Mouse (Mus musculus): ENCODE data around the gene D430042O09Rik. TPM values are rescaled to one million over a fixed set of nuclear protein-coding genes. Genes with fewer than 3 reads are reported as not detected.

Gene D430042O09Rik
- polyA plus RNA-seq, 1 experiment from 2014 or later, result 9.5 TPM

DNA sequence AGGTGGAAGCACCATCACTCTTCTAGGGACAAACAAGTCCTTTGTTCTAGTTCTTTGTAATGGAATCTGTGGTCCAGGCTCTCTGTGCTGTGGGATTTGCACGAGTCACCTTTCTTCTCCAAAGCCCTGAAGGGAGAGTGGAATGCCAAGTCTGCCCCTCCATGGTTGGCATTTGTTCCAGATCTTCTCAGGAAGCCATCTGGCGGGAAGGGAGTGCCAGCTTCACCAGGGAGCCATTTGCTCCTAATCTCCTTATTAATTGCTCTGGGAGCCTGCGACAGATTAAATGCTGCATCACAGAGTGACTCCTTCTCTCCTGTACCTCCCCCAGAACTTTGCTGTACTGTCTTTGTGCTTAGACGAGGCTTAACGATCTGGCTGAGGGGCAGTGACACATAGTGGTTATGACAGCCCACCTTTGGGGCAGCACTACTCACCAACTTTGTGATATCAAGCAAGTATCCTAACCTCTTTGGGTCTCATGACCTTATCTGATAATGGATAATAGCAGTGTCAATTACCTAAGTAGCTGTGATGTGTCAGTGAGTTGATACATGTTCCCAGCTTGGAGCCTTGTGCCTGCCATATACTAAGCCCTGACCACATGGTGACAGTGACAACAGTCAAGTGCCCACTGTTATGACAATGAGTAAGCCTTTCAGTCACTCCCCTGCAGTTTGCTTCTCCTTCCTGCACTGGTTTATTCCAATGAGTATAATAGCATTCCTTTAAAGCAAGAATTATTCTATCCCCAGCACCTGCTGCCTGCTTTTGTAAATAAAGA lies 15.7 kb downstream of the D430042O09Rik start:
- Histone ChIP-seq H3K27ac (ENCODE audit: low read length) (peak overlapping the region; percentile 65), H3K9me3 (ENCODE audit: control insufficient read depth, low read length) (no peaks in the 10 kb centered on the region), H3K4me1 (replicated peaks; ENCODE audit: control insufficient read depth, insufficient read depth, low read length) (peaks cover 26% of the 10 kb centered on the region), H3K36me3 (ENCODE audit: control insufficient read depth, insufficient read depth) (no peaks in the 10 kb centered on the region), H3K27me3 (replicated peaks; ENCODE audit: control insufficient read depth, insufficient read depth, low read length) (no peaks in the 10 kb centered on the region), H3K9ac (replicated peaks; ENCODE audit: low read depth, low read length) (no peak overlapping the region), H3K4me3 (replicated peaks; ENCODE audit: low read length) (no peak overlapping the region), H3K4me2 (ENCODE audit: low read length) (no peak overlapping the region)
- WGBS, result 18% methylated on average over 5 of the region's 5 CpGs
- peak; percentile 77 for ATAC-seq

DNA sequence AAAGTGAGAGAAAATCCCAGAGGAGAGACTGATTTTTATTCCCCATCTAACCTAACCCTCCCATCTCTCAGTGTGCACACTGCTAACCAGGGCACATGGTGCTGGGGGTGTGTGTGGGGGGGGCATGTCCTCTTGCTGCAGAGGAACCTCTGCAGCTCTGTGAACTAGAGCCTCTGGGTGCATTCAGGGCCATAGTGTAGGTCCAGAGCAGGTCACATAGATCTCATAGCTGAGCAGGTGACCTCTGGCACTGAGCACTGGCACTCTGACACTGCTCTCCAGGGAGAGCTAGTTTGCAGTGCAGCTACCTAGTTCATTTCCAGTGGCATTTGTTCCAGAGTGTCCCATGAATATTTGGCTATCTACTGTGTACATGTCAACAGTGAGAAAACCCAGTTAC lies 24.0 kb downstream of the D430042O09Rik start:
- Histone ChIP-seq H3K27me3 (replicated peaks; ENCODE audit: control insufficient read depth, insufficient read depth, low read length) (no peaks in the 10 kb centered on the region), H3K4me3 (replicated peaks; ENCODE audit: low read length) (no peak overlapping the region), H3K4me2 (ENCODE audit: low read length) (no peak overlapping the region), H3K36me3 (ENCODE audit: control insufficient read depth, insufficient read depth) (no peaks in the 10 kb centered on the region), H3K27ac (ENCODE audit: low read length) (no peak overlapping the region), H3K4me1 (replicated peaks; ENCODE audit: control insufficient read depth, insufficient read depth, low read length) (no peaks in the 10 kb centered on the region), H3K9me3 (ENCODE audit: control insufficient read depth, low read length) (no peaks in the 10 kb centered on the region), H3K9ac (replicated peaks; ENCODE audit: low read depth, low read length) (no peak overlapping the region)
- ATAC-seq, result no peak

DNA sequence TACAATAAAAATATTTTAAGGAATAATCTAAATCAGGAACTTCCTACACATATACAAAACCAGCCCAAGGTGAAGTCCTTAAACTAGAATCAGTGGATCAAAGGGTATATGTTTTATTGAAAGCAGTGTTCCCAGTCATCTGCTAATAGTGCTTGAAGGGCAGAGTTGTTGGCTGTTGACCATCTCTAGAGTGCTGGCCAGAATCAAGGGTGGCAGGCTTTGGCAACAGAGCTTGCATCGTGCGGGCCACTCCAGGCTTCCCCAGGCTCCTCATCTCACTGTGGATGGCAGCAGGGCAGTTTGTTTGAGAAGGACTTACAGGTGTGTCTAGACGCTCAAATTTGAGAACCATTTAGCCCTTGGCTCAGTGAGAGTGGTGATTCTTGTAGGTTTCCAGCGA lies 26.1 kb downstream of the D430042O09Rik start:
- no peaks in the 10 kb centered on the region for H3K27me3 ChIP-seq (replicated peaks; ENCODE audit: control insufficient read depth, insufficient read depth, low read length)
- ATAC-seq, result no peak

DNA sequence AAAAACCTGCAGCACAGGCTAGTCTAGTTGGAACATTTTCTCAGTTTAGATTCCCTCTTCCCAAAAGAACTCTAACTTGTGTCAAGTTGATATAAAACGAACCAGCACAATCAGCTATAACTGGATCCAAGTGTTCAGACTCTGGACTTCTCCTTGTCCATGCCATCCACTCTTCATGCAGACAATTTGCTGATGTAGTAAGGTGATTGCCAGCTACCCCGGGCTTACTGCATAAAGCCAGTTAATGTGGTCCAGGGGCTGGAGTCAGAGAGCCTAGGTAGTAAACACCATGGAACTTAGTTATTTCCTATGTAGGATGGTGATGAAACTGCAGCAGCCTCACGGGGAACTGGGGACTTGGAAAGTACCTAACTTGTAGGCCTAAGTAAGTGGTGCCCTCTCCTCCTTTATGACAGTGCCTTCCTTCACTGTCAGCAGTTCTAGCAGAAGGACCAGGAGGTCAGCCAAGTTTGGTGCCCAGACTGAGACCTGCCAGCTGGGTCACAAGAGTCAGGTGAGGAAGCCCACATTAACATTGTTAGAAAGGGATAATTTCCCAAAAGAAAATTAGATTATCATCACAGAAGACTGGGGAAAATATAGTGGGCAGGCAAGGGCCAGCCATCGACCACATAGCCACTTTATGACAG lies 28.8 kb downstream of the D430042O09Rik start:
- Histone ChIP-seq H3K4me3 (replicated peaks; ENCODE audit: low read length) (no peak overlapping the region), H3K27me3 (replicated peaks; ENCODE audit: control insufficient read depth, insufficient read depth, low read length) (no peaks in the 10 kb centered on the region), H3K27ac (ENCODE audit: low read length) (no peak overlapping the region), H3K4me1 (replicated peaks; ENCODE audit: control insufficient read depth, insufficient read depth, low read length) (no peaks in the 10 kb centered on the region), H3K4me2 (ENCODE audit: low read length) (no peak overlapping the region), H3K9me3 (ENCODE audit: control insufficient read depth, low read length) (no peaks in the 10 kb centered on the region), H3K36me3 (ENCODE audit: control insufficient read depth, insufficient read depth) (no peaks in the 10 kb centered on the region), H3K9ac (replicated peaks; ENCODE audit: low read depth, low read length) (no peak overlapping the region)
- ATAC-seq, result no peak
- WGBS, result 88% methylated on average over 4 of the region's 4 CpGs

More for the DNA sequence above, 26.1 kb downstream of the D430042O09Rik start:
- Histone ChIP-seq H3K4me2 (ENCODE audit: low read length) (no peak overlapping the region), H3K9me3 (ENCODE audit: control insufficient read depth, low read length) (no peaks in the 10 kb centered on the region), H3K4me1 (replicated peaks; ENCODE audit: control insufficient read depth, insufficient read depth, low read length) (no peaks in the 10 kb centered on the region), H3K36me3 (ENCODE audit: control insufficient read depth, insufficient read depth) (no peaks in the 10 kb centered on the region), H3K27ac (ENCODE audit: low read length) (no peak overlapping the region), H3K9ac (replicated peaks; ENCODE audit: low read depth, low read length) (no peak overlapping the region), H3K4me3 (replicated peaks; ENCODE audit: low read length) (no peak overlapping the region)
- WGBS, result 91% methylated on average over 4 of the region's 4 CpGs

DNA sequence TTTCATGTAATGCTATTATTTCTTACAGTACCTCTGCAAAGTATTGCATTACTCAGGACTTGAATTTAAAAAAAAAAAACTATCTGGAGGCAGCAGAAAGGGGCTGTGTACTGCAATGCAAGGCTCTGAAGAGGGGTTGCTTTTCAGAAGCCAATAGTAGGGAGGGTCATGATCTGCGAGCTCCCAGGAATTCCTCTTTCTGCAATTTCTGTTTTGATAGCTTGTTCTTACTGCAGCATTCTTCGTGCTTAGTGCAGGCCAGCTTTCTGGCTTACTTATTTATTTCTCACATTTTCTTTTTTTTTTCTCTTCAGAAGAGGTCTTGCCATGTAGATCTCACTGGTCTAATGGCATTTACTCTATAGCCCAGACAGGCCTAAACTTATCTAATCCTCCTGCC lies 32.8 kb downstream of the D430042O09Rik start:
- Histone ChIP-seq H3K9ac (replicated peaks; ENCODE audit: low read depth, low read length) (no peak overlapping the region), H3K4me1 (replicated peaks; ENCODE audit: control insufficient read depth, insufficient read depth, low read length) (no peaks in the 10 kb centered on the region), H3K9me3 (ENCODE audit: control insufficient read depth, low read length) (no peaks in the 10 kb centered on the region), H3K4me3 (replicated peaks; ENCODE audit: low read length) (no peak overlapping the region), H3K4me2 (ENCODE audit: low read length) (no peak overlapping the region), H3K27ac (ENCODE audit: low read length) (no peak overlapping the region), H3K27me3 (replicated peaks; ENCODE audit: control insufficient read depth, insufficient read depth, low read length) (no peaks in the 10 kb centered on the region), H3K36me3 (ENCODE audit: control insufficient read depth, insufficient read depth) (no peaks in the 10 kb centered on the region)
- ATAC-seq, result no peak
- WGBS, result 80% methylated on average over 2 of the region's 2 CpGs

DNA sequence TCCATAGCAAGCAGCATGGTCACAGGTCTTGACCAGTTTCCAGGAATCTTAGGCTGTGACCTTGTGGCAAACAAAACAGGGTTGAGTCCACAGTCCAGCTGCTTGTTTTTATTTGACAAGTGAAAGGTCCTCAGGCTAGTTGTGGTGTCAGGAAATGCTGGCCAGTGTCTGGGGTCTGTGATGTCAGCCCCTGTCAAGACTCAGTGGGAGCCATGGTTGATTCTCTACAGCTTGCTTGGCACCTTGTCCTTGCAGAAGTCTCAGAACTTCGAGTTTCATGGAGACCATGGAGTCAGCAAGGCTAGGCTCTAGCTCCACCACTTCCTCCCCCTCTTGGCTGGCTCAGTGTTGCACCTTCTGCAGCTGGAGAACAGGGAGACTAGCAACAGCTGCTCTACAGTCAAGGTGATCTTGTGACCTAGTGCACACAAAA lies 33.6 kb downstream of the D430042O09Rik start:
- Histone ChIP-seq H3K27me3 (replicated peaks; ENCODE audit: control insufficient read depth, insufficient read depth, low read length) (no peaks in the 10 kb centered on the region), H3K4me2 (ENCODE audit: low read length) (no peak overlapping the region), H3K36me3 (ENCODE audit: control insufficient read depth, insufficient read depth) (no peaks in the 10 kb centered on the region), H3K27ac (ENCODE audit: low read length) (no peak overlapping the region), H3K4me3 (replicated peaks; ENCODE audit: low read length) (no peak overlapping the region), H3K9ac (replicated peaks; ENCODE audit: low read depth, low read length) (no peak overlapping the region), H3K9me3 (ENCODE audit: control insufficient read depth, low read length) (no peaks in the 10 kb centered on the region), H3K4me1 (replicated peaks; ENCODE audit: control insufficient read depth, insufficient read depth, low read length) (no peaks in the 10 kb centered on the region)
- no peak for ATAC-seq
- WGBS, result 74% methylated on average over 1 of the region's 1 CpGs

DNA sequence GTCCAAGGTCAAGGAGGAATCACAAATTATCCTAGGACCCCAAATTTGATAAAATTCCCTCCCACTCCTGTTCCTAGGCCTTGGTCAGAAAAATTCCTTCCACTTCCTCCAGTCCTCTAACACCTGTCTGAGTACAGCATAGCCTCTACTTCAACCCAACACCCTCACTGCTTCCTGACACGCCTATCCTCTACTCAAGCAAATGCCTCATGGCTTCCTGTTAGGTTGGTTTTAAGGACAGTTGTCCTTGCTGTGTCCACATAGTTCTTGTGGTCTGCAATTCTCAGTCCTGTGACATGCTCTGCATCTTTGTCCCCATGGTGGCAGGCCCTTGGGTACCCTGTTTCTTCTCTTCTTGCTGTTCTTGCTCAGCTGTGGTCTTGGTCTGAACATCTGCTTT lies 37.1 kb downstream of the D430042O09Rik start:
- no peaks in the 10 kb centered on the region for H3K36me3 ChIP-seq (ENCODE audit: control insufficient read depth, insufficient read depth)
- no peaks in the 10 kb centered on the region for H3K9me3 ChIP-seq (ENCODE audit: control insufficient read depth, low read length)
- WGBS, result 96% methylated on average over 1 of the region's 1 CpGs
- no peaks in the 10 kb centered on the region for H3K27me3 ChIP-seq (replicated peaks; ENCODE audit: control insufficient read depth, insufficient read depth, low read length)
- H3K9ac ChIP-seq (replicated peaks; ENCODE audit: low read depth, low read length), result no peak overlapping the region
- no peaks in the 10 kb centered on the region for H3K4me1 ChIP-seq (replicated peaks; ENCODE audit: control insufficient read depth, insufficient read depth, low read length)
- ATAC-seq, result no peak
- no peak overlapping the region for H3K27ac ChIP-seq (ENCODE audit: low read length)
- no peak overlapping the region for H3K4me2 ChIP-seq (ENCODE audit: low read length)
- no peak overlapping the region for H3K4me3 ChIP-seq (replicated peaks; ENCODE audit: low read length)

DNA sequence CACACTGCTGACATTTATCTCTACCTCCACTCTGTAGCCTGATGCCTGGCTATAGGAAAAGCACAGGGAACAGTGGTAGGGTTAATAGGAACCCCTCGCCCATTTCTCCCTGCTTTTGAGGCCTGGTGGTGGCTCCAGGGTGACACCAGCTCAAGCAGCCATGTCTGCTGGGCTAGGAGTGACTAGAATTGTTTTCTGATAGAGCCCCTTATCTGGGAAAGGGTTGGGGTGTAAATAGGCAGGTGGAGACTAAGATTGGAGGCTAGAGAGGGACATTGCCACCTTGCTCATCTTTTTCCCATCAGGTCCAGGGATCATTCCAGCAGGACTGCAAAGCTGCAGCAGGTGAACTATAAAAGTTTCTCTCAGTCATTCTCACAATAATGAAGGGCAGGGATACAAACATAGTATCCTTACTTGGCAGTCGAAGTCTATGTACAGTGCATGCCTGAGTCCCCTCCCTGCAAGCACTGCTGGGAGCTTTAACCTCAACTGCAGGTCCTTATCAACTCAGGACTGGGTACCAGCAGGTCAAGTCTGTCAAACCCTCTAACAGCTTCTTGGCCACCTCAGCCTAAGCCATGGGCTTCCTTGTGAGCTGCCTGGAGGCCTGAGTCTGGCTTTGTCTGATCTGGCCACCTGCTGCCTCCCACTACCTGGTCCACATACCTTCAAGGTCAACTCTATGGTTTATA lies 39.1 kb downstream of the D430042O09Rik start:
- H3K4me1 ChIP-seq (replicated peaks; ENCODE audit: control insufficient read depth, insufficient read depth, low read length), result no peaks in the 10 kb centered on the region
- H3K27ac ChIP-seq (ENCODE audit: low read length), result no peak overlapping the region
- no peak for ATAC-seq
- no peaks in the 10 kb centered on the region for H3K9me3 ChIP-seq (ENCODE audit: control insufficient read depth, low read length)
- H3K4me3 ChIP-seq (replicated peaks; ENCODE audit: low read length), result no peak overlapping the region
- H3K36me3 ChIP-seq (ENCODE audit: control insufficient read depth, insufficient read depth), result no peaks in the 10 kb centered on the region
- H3K9ac ChIP-seq (replicated peaks; ENCODE audit: low read depth, low read length), result no peak overlapping the region
- no peaks in the 10 kb centered on the region for H3K27me3 ChIP-seq (replicated peaks; ENCODE audit: control insufficient read depth, insufficient read depth, low read length)
- no peak overlapping the region for H3K4me2 ChIP-seq (ENCODE audit: low read length)
- 87% methylated on average over 2 of the region's 2 CpGs for WGBS

DNA sequence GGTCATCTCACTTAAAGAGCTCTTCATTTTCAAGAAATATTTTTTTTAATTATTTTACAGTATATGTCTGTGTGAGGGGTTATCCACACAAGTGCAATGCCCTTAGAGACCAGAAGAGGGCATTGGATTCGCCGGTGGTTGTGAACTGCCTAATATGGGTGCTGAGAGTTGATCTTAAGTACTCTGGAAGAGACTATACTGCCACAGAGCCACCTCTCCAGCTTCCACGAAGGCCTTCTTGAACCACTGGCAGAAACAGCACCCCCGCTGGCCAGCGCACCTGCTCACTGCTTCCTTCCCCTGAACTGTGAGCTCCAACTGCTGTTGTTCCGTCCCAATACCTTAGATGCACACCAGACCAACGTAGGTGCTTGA lies 39.6 kb downstream of the D430042O09Rik start:
- Histone ChIP-seq H3K9me3 (ENCODE audit: control insufficient read depth, low read length) (no peaks in the 10 kb centered on the region), H3K4me2 (ENCODE audit: low read length) (no peak overlapping the region), H3K36me3 (ENCODE audit: control insufficient read depth, insufficient read depth) (no peaks in the 10 kb centered on the region), H3K27ac (ENCODE audit: low read length) (no peak overlapping the region), H3K4me1 (replicated peaks; ENCODE audit: control insufficient read depth, insufficient read depth, low read length) (no peaks in the 10 kb centered on the region), H3K4me3 (replicated peaks; ENCODE audit: low read length) (no peak overlapping the region), H3K9ac (replicated peaks; ENCODE audit: low read depth, low read length) (no peak overlapping the region), H3K27me3 (replicated peaks; ENCODE audit: control insufficient read depth, insufficient read depth, low read length) (no peaks in the 10 kb centered on the region)
- WGBS, result 60% methylated on average over 7 of the region's 7 CpGs
- no peak for ATAC-seq

All from forebrain, embryonic 16.5 days (tissue).